Mouse (Mus musculus) heart, adult 2 months (tissue): ENCODE results near the gene Tmem200c. TPM values are rescaled to one million over a fixed set of nuclear protein-coding genes. Genes with fewer than 3 reads are reported as not detected.
A peak's percentile ranks its signal among the peaks of the same experiment; 100 is the strongest.

ENCODE experiments used
- DNase-seq, 2 experiments: peaks; one replicate each; pipeline ENCODE4 v3.0.0; 2021
- H3K27ac ChIP-seq: fragments of 200-600 bp; 2 replicates; pipeline ENCODE4 v1.8.1; 2022
- H3K27me3 ChIP-seq: fragments of 200-500 bp; 2 replicates; pipeline ENCODE4 v1.6.1; 2012; ENCODE audit warnings: mild to moderate bottlenecking, low read length, inconsistent platforms, mixed read lengths; ENCODE audit not compliant: control insufficient read depth, insufficient read depth
- H3K36me3 ChIP-seq: fragments of 200-500 bp; 2 replicates; pipeline ENCODE4 v1.6.1; 2012; ENCODE audit warnings: low read length, inconsistent platforms; ENCODE audit not compliant: control insufficient read depth, insufficient read depth
- H3K4me1 ChIP-seq: fragments of 200-500 bp; 2 replicates; pipeline ENCODE4 v1.6.1; 2011; ENCODE audit warnings: low read length; ENCODE audit not compliant: control insufficient read depth, insufficient read depth
- H3K4me3 ChIP-seq: fragments of 200-600 bp; 2 replicates; pipeline ENCODE4 v1.8.1; 2022
- H3K79me2 ChIP-seq: fragments of 200-500 bp; replicated peaks from 2 replicates; pipeline ENCODE4 v1.6.1; 2012; ENCODE audit warnings: mild to moderate bottlenecking, inconsistent platforms, low read length, moderate library complexity, mixed read lengths; ENCODE audit not compliant: control insufficient read depth, insufficient read depth
- H3K9ac ChIP-seq: fragments of 200-500 bp; 2 replicates; pipeline ENCODE4 v1.6.1; 2012; ENCODE audit warnings: low read depth, mild to moderate bottlenecking, control low read depth, inconsistent platforms, low read length, mixed read lengths
- CTCF ChIP-seq: fragments of 200-600 bp; IDR thresholded peaks from 2 replicates; pipeline ENCODE4 v1.8.1; 2022; ENCODE audit warnings: antibody characterized with exemption, mild to moderate bottlenecking, moderate library complexity
- EP300 ChIP-seq: fragments of 200-500 bp; IDR thresholded peaks from 2 replicates; pipeline ENCODE4 v1.6.1; 2011; ENCODE audit warnings: low read depth, low read length, control low read depth; ENCODE audit not compliant: insufficient read depth
- POLR2A ChIP-seq: fragments of 200-500 bp; IDR thresholded peaks from 2 replicates; pipeline ENCODE4 v1.6.1; 2011; ENCODE audit warnings: mild to moderate bottlenecking, low read depth, low read length, control low read depth; ENCODE audit not compliant: insufficient read depth
- WGBS: fragments of 180-500 bp; shearing (Covaris S2); methylation state at CpG from one replicate; pipeline ENCODE4 v1.1.7; 2018; 5-methylcytosine and 5-hydroxymethylcytosine counted together
- intact Hi-C: fragments of 180-260 bp; cut with DNase I; formaldehyde crosslinking; loops from one replicate; pipeline ENCODE4 v1.15.1; 2025
- long read RNA-seq: library from polyadenylated mRNA; stranded (forward); transcript quantifications from one replicate; pipeline ENCODE4 v2.0.0, GENCODE M21; 2021
- polyA plus RNA-seq: library from polyadenylated mRNA; depleted of rRNA; stranded (reverse); fragments of >200 nt; gene quantifications from 2 replicates; pipeline ENCODE4 v1.2.3, GENCODE M21; 2012; rRNA removed
- total RNA-seq, 2 experiments: library from RNA; stranded (reverse); gene quantifications; 2 replicates each; pipeline ENCODE4 v1.2.3; 2021

The Tmem200c gene
- total RNA-seq = under 1 TPM in 1 of 2 experiments, not detected in 1; 0.23 TPM
- 0.02 and 0.09 TPM in 2 replicates for polyA plus RNA-seq
- long read RNA-seq = 0 reads

DNA sequence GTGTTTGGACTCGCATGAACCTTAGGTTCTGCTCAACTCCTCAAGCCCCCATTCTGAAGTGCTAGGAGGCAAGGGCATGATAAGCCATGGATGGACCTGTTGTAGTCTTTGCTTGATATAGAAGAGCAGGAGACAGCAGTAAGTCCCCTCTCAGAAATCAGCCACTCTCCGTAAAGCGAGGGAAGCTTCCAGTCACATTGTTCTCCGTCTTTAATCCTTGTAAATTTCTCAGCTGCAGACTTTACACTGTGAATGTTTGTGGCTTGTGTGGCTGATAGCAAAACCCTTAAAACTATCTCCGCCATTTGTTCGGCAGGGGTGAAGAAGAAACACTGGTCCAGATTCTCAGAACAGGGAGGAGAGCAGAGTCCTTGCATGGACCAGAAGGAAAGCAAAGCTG is at the start of gene Tmem200c:
Gene Tmem200c, plus strand, starts transcription at position 301 of the 400 bp plus-strand sequence.
- Histone ChIP-seq H3K4me1 (no peaks in the 10 kb centered on the region), H3K79me2 (no peaks in the 10 kb centered on the region), H3K4me3 (no peak within 1 kb of the TSS), H3K36me3 (no peaks in the 10 kb centered on the region), H3K9ac (no peak within 1 kb of the TSS), H3K27ac (no peak within 1 kb of the TSS), H3K27me3 (no peaks in the 10 kb centered on the region)
- DNase-seq = no peak
- TF ChIP-seq EP300 = no peak
- no peak for TF ChIP-seq POLR2A
- TF ChIP-seq CTCF = no peak
- 70% methylated on average over 6 of the region's 6 CpGs for WGBS
- intact Hi-C loops = no loop called here

DNA sequence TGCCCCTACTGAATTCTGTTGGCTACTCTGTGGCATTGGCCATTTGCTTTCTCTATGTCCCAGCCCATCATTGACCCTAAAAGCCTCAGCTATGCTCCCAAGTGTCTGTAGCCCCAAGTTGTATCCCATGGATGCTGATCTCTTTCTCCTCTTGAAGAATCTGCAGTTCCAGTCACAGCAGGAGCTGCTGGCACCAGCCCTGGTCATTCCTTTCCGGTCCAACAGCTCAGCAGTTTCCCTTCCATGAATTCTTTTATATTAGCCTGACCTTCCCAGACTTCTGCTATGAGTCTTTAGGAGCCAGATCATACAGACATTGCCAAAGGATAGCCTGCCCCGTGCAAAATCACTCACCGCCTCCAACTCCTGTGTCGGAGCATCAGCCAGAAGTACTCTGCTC is 32.7 kb upstream of the Tmem200c start:
- WGBS = 73% methylated on average over 4 of the region's 4 CpGs
- Histone ChIP-seq H3K9ac (no peak overlapping the region), H3K4me1 (no peaks in the 10 kb centered on the region), H3K27me3 (no peaks in the 10 kb centered on the region), H3K27ac (no peak overlapping the region), H3K4me3 (no peak overlapping the region), H3K79me2 (no peaks in the 10 kb centered on the region), H3K36me3 (no peaks in the 10 kb centered on the region)
- no peak for TF ChIP-seq CTCF
- no peak for TF ChIP-seq POLR2A
- TF ChIP-seq EP300 = no peak
- no peak for DNase-seq
- intact Hi-C loops = no loop called here

DNA sequence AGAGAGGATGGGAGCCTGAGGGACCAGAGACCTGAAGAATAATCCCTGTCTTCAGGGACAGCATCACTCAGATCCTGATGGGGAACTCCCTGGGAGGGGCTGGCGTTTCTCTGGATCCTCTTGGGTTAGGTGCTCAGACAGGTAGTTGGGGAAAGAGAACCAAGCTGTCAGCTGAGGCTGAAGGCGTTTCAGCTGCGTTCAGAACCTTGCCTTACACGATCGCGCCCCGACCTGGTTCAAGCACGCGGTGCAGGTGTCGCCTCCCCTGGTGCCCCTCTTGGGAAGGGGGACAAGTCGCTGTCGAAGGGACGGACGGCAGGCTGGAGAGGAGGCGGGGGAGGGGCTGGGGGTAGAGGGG is 10.2 kb downstream of the Tmem200c start:
- intact Hi-C loops = no loop called here
- no peak for DNase-seq
- H3K4me1 ChIP-seq = no peaks in the 10 kb centered on the region
- no peak overlapping the region for H3K4me3 ChIP-seq
- H3K9ac ChIP-seq = no peak overlapping the region
- TF ChIP-seq POLR2A = no peak
- TF ChIP-seq EP300 = no peak
- TF ChIP-seq CTCF = no peak
- no peaks in the 10 kb centered on the region for H3K36me3 ChIP-seq
- peaks cover 17% of the 10 kb centered on the region for H3K27me3 ChIP-seq
- H3K79me2 ChIP-seq = no peaks in the 10 kb centered on the region
- no peak overlapping the region for H3K27ac ChIP-seq
- WGBS = 3% methylated on average over 10 of the region's 15 CpGs

- no peak overlapping the region for H3K9ac ChIP-seq
- H3K79me2 ChIP-seq = no peaks in the 10 kb centered on the region
- under 1% methylated on average over 69 of the region's 72 CpGs for WGBS
- intact Hi-C loops = no loop called here
- no peaks in the 10 kb centered on the region for H3K36me3 ChIP-seq
- H3K4me1 ChIP-seq = peaks cover 2% of the 10 kb centered on the region; the same call in 1 of the 2 replicates
- no peak for TF ChIP-seq EP300
- no peak for TF ChIP-seq CTCF
- no peak for TF ChIP-seq POLR2A
- no peak overlapping the region for H3K27ac ChIP-seq
- H3K27me3 ChIP-seq = peaks cover 21% of the 10 kb centered on the region
- H3K4me3 ChIP-seq = peak overlapping the region; percentile 40
- DNase-seq = peak; percentile 30 to 39
Measured at GRCm38 (mm10) chr17:68837013-68837858, 10.8 kb downstream of the Tmem200c start.

DNA sequence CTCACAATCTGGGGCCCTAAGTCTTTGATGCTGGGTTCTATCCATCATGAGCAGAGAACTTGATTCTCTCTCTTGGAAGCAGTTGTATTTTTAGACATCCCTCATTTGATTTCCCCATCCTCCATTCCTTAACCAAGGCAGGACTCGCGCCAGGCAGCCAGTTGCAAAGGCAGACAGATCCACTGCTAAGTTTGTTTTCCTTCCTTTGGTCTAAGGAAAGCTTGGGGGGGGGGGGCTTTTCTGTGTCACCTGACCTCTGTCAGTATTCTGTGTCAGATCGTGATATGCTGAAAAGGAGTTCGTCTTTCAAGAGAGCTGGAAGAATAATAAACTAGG is 11.4 kb downstream of the Tmem200c start:
- Histone ChIP-seq H3K27ac (no peak overlapping the region), H3K79me2 (no peaks in the 10 kb centered on the region), H3K27me3 (peaks cover 21% of the 10 kb centered on the region), H3K4me1 (peaks cover 2% of the 10 kb centered on the region; the same call in 1 of the 2 replicates), H3K36me3 (no peaks in the 10 kb centered on the region), H3K9ac (no peak overlapping the region), H3K4me3 (no peak overlapping the region)
- TF ChIP-seq CTCF (no peak), POLR2A (no peak), EP300 (no peak)
- 13% methylated on average over 4 of the region's 4 CpGs for WGBS
- intact Hi-C loops = no loop called here
- no peak for DNase-seq

DNA sequence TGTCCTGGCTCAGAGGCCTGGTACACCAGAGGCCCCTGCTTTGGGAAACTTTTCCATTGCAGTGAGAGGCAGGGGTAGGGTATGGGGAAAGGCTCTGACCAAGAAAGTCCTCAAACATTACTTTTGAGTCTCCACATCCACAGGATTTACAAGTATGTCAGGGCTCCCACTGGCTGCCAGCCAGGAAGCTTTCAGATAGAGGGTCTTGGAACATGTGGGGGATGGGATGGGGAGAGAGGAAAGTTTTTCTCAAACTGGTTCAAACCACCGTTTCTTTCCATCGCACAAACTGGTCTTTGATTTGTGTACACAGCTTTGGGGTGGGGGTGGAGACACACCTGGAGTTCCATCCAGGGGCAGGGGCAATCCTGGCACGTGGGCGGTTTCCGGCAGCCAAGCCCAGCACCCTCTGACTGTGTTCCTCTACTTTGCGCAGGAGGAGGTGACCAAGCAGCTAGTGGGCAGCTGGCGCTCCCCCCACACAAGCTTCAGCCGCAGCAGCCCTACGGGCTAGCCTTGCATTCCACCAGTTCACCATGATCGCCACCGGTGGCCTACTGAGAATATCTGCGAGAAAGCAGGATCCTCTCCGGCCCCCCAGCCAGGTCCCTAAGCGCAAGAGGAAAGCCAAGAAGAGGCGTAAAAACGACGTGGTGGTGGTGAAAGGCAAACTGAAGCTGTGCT is 13.6 kb downstream of the Tmem200c start:
- Histone ChIP-seq H3K4me3 (no peak overlapping the region), H3K36me3 (no peaks in the 10 kb centered on the region), H3K27ac (no peak overlapping the region), H3K4me1 (peaks cover 2% of the 10 kb centered on the region; the same call in 1 of the 2 replicates), H3K79me2 (no peaks in the 10 kb centered on the region), H3K9ac (no peak overlapping the region), H3K27me3 (peaks cover 21% of the 10 kb centered on the region)
- no peak for TF ChIP-seq CTCF
- no peak for TF ChIP-seq EP300
- intact Hi-C loops = no loop called here
- WGBS = 15% methylated on average over 17 of the region's 17 CpGs
- DNase-seq = no peak
